Mouse (Mus musculus) myocyte (in vitro differentiated cells): ENCODE results near the gene Prkn. TPM values are rescaled to one million over a fixed set of nuclear protein-coding genes. Genes with fewer than 3 reads are reported as not detected.

Experiments used
- H3K27me3 ChIP-seq: one replicate; pipeline ENCODE4 v1.6.1; 2011; ENCODE audit not compliant: control insufficient read depth, insufficient read depth, insufficient read length
- H3K36me3 ChIP-seq: one replicate; pipeline ENCODE4 v1.6.1; 2011; ENCODE audit not compliant: control insufficient read depth, insufficient read depth
- H3K4me2 ChIP-seq: one replicate; pipeline ENCODE4 v1.6.1; 2011; ENCODE audit warnings: low read depth, control low read depth
- H3K4me3 ChIP-seq: one replicate; pipeline ENCODE4 v1.5.1; 2011; ENCODE audit warnings: mild to moderate bottlenecking, control low read depth, moderate library complexity
- H3K79me2 ChIP-seq: one replicate; pipeline ENCODE4 v1.6.1; 2011; ENCODE audit not compliant: control insufficient read depth, insufficient read depth
- H3ac ChIP-seq: one replicate; pipeline ENCODE4 v1.6.1; 2011; ENCODE audit not compliant: control insufficient read depth, insufficient read length
- CEBPB ChIP-seq: IDR thresholded peaks from 2 replicates; pipeline ENCODE4 v1.6.1; 2011; ENCODE audit warnings: mild to moderate bottlenecking, moderate library complexity; ENCODE audit not compliant: poor library complexity, insufficient read depth, severe bottlenecking
- E2F4 ChIP-seq: IDR thresholded peaks from one replicate; pipeline ENCODE4 v1.6.1; 2011; ENCODE audit warnings: mild to moderate bottlenecking, control low read depth, moderate library complexity; ENCODE audit not compliant: insufficient read depth
- MAX ChIP-seq: IDR thresholded peaks from one replicate; pipeline ENCODE4 v1.6.1; 2011; ENCODE audit warnings: low read depth, mild to moderate bottlenecking, control low read depth
- MYOD1 ChIP-seq, 3 experiments: IDR thresholded peaks; one replicate each; pipeline ENCODE4 v1.6.1; 2011; ENCODE audit warnings: control low read depth in 2 of 3, low read depth in 2 of 3, mild to moderate bottlenecking in 2 of 3, moderate library complexity in 1 of 3; ENCODE audit not compliant: insufficient read length in 2 of 3, control insufficient read depth in 1 of 3
- MYOG ChIP-seq, 3 experiments: IDR thresholded peaks; one replicate each; pipeline ENCODE4 v1.6.1; 2011; ENCODE audit warnings: control low read depth in 2 of 3, low read depth in 2 of 3, mild to moderate bottlenecking in 2 of 3; ENCODE audit not compliant: insufficient read length in 2 of 3, control insufficient read depth in 1 of 3, insufficient read depth in 1 of 3
- POLR2A ChIP-seq: IDR thresholded peaks from one replicate; pipeline ENCODE4 v1.6.1; 2011; ENCODE audit warnings: low read depth, mild to moderate bottlenecking, control low read depth, moderate library complexity; ENCODE audit not compliant: insufficient read length
- POLR2AphosphoS2 ChIP-seq: IDR thresholded peaks from one replicate; pipeline ENCODE4 v1.6.1; 2011; ENCODE audit warnings: low read depth, control low read depth; ENCODE audit not compliant: insufficient read length
- REST ChIP-seq: IDR thresholded peaks from one replicate; pipeline ENCODE4 v1.6.1; 2011; ENCODE audit warnings: mild to moderate bottlenecking, control low read depth, moderate library complexity; ENCODE audit not compliant: insufficient read depth, insufficient read length
- SRF ChIP-seq: IDR thresholded peaks from one replicate; pipeline ENCODE4 v1.6.1; 2011; ENCODE audit warnings: low read depth; ENCODE audit not compliant: control insufficient read depth, insufficient read length
- TCF12 ChIP-seq: IDR thresholded peaks from one replicate; pipeline ENCODE4 v1.6.1; 2011; ENCODE audit warnings: mild to moderate bottlenecking, control low read depth; ENCODE audit not compliant: poor library complexity, insufficient read depth, severe bottlenecking
- TCF3 ChIP-seq: IDR thresholded peaks from one replicate; pipeline ENCODE4 v1.6.1; 2011; ENCODE audit warnings: low read depth, control low read depth; ENCODE audit not compliant: insufficient read length
- USF1 ChIP-seq: IDR thresholded peaks from one replicate; pipeline ENCODE4 v1.6.1; 2011; ENCODE audit warnings: low read depth, mild to moderate bottlenecking, control low read depth, moderate library complexity
- polyA plus RNA-seq: library from polyadenylated mRNA; unstranded; fragments of >200 nt; fragmentation: generic; extraction: Trizol; gene quantifications from one replicate; pipeline ENCODE4 v1.2.1, GENCODE M21; 2012; ENCODE audit warnings: missing spikeins

The Prkn gene
- polyA plus RNA-seq, 1 experiment = 0.26 TPM

DNA sequence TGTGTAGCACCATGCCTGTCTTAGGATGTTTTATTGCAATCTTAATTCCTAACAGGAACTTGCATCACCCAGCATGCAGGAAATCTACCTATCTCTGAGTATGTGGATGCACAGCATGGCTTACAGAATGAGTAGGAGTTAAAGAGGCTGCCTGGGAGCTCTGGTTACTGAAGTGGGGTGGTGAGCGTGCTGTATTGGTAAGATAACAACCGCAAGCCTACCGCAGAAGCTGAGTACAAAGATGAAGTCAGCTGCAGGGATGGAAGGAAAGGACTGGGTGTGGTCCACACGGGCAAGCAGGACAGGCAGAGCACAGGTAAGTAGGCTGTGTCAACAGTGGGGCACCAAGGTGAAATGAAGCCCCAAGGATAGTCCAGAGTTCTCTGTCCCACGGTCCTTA is 1196.9 kb downstream of the Prkn start:
- H3K4me2 ChIP-seq = peak overlapping the region; percentile 3

DNA sequence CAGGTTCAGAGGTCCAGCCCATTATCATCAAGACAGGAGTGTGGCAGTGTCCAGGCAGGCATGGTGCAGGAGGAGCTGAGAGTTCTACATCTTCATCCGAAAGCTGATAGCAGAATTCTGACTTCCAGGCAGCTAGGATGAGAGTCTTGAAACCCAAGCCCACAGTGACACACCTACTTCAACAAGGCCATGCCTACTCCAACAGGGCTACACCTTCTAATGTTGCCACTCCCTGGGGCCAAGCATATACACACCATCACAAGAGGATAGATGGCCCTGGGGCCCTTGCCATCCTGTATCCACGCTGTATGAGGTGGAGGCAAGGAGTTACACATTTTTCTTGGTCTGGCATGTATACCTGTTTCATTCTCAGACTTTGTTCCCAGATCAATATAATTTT is 1197.4 kb downstream of the Prkn start:
- TF ChIP-seq REST (no peak), TCF12 (no peak), TCF3 (no peak), CEBPB (no peak), MYOD1 (IDR thresholded peaks at IDR 0.05; ENCODE audit: control insufficient read depth in 1 of 3, insufficient read length in 2 of 3, low read depth in 2 of 3) (no peak)

More for the DNA sequence above, 1196.9 kb downstream of the Prkn start:
- Histone ChIP-seq H3K79me2 (no peaks in the 10 kb centered on the region), H3K27me3 (peaks cover 8% of the 10 kb centered on the region), H3ac (no peak overlapping the region), H3K36me3 (no peaks in the 10 kb centered on the region), H3K4me3 (no peak overlapping the region)
- TF ChIP-seq USF1 (no peak), POLR2A (no peak), REST (no peak), MYOG (IDR thresholded peaks at IDR 0.05; ENCODE audit: control insufficient read depth in 1 of 3, insufficient read depth in 1 of 3, insufficient read length in 2 of 3, low read depth in 2 of 3) (peak in 1 of 3 experiments; percentile 38), TCF3 (no peak), MAX (no peak), E2F4 (no peak), MYOD1 (IDR thresholded peaks at IDR 0.05; ENCODE audit: control insufficient read depth in 1 of 3, insufficient read length in 2 of 3, low read depth in 2 of 3) (no peak), SRF (no peak)

DNA sequence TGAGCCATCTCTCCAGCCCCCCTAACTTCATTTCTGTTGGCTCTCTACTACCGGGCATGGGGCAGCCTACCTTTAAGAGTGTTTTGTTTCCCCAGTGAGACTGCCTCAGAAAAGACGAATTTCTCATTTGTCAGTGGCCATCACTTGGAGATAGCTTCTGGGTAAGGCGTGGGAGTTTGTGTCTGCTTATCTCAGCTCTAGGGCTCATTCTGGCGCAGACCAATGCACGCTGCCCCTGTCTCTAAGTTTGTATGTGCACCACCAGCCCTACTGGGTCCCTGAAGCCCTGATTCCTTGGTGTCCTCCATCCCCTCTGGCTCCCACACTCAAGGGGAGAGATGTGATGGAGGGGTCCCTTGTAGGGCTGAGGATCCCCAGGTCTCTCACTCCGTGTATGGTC is 1198.3 kb downstream of the Prkn start:
- Histone ChIP-seq H3K36me3 (no peaks in the 10 kb centered on the region), H3K79me2 (no peaks in the 10 kb centered on the region), H3K4me2 (no peak overlapping the region), H3ac (no peak overlapping the region), H3K27me3 (peaks cover 8% of the 10 kb centered on the region), H3K4me3 (no peak overlapping the region)
- TF ChIP-seq POLR2A = no peak
- TF ChIP-seq USF1 = no peak
- TF ChIP-seq TCF12 = no peak
- no peak for TF ChIP-seq MYOD1 (IDR thresholded peaks at IDR 0.05; ENCODE audit: control insufficient read depth in 1 of 3, insufficient read length in 2 of 3, low read depth in 2 of 3)

More for the DNA sequence above, 1197.4 kb downstream of the Prkn start:
- Histone ChIP-seq H3K79me2 (no peaks in the 10 kb centered on the region), H3ac (no peak overlapping the region), H3K27me3 (peaks cover 8% of the 10 kb centered on the region), H3K4me2 (no peak overlapping the region), H3K4me3 (no peak overlapping the region), H3K36me3 (no peaks in the 10 kb centered on the region)

- H3ac ChIP-seq = no peak overlapping the region
- no peak overlapping the region for H3K4me2 ChIP-seq
- TF ChIP-seq TCF3 (no peak), TCF12 (no peak), MYOG (IDR thresholded peaks at IDR 0.05; ENCODE audit: control insufficient read depth in 1 of 3, insufficient read depth in 1 of 3, insufficient read length in 2 of 3, low read depth in 2 of 3) (no peak), CEBPB (no peak), E2F4 (no peak), REST (no peak), MYOD1 (IDR thresholded peaks at IDR 0.05; ENCODE audit: control insufficient read depth in 1 of 3, insufficient read length in 2 of 3, low read depth in 2 of 3) (no peak), SRF (no peak), MAX (no peak), POLR2A (no peak), POLR2AphosphoS2 (no peak), USF1 (no peak)
- H3K4me3 ChIP-seq = no peak overlapping the region
- no peaks in the 10 kb centered on the region for H3K36me3 ChIP-seq
- peaks cover 7% of the 10 kb centered on the region for H3K27me3 ChIP-seq
- no peaks in the 10 kb centered on the region for H3K79me2 ChIP-seq
These were observed 1199.0 kb downstream of the Prkn start for GRCm38 (mm10) chr17:12039188-12039587.

- H3K4me2 ChIP-seq = no peak overlapping the region
- H3K79me2 ChIP-seq = no peaks in the 10 kb centered on the region
- H3K27me3 ChIP-seq = no peaks in the 10 kb centered on the region
- H3K4me3 ChIP-seq = no peak overlapping the region
- TF ChIP-seq REST (no peak), MYOD1 (IDR thresholded peaks at IDR 0.05; ENCODE audit: control insufficient read depth in 1 of 3, insufficient read length in 2 of 3, low read depth in 2 of 3) (no peak), MAX (no peak), TCF3 (no peak), CEBPB (no peak), POLR2A (no peak), E2F4 (no peak), POLR2AphosphoS2 (no peak), MYOG (IDR thresholded peaks at IDR 0.05; ENCODE audit: control insufficient read depth in 1 of 3, insufficient read depth in 1 of 3, insufficient read length in 2 of 3, low read depth in 2 of 3) (no peak), USF1 (no peak), TCF12 (no peak)
- no peaks in the 10 kb centered on the region for H3K36me3 ChIP-seq
- H3ac ChIP-seq = no peak overlapping the region
These were observed 1199.7 kb downstream of the Prkn start for GRCm38 (mm10) chr17:12039922-12040321.
